Mouse (Mus musculus) limb, embryonic 14.5 days (tissue): ENCODE results near the gene Zzz3. TPM values are rescaled to one million over a fixed set of nuclear protein-coding genes. Genes with fewer than 3 reads are reported as not detected.
"Not testable (repeated sequence)": the region's sequence is repeated elsewhere in the genome, so short reads cannot be mapped to it uniquely, and the experiment has no call there.

Experiments used
- ATAC-seq: fragments of 200-750 bp; cut with Nextera tagmentation; 2 replicates; pipeline ENCODE4 v1.8.0; 2017; ENCODE audit warnings: low read depth, moderate number of reproducible peaks, moderate TSS enrichment; ENCODE audit not compliant: low FRiP score
- DNase-seq: peaks from one replicate; pipeline ENCODE4 v3.0.0-alpha.2; 2015; ENCODE audit warnings: low spot score
- H3K27ac ChIP-seq: fragments of 300-500 bp; sonication (generic); replicated peaks from 2 replicates; pipeline ENCODE4 v1.5.1; 2014; ENCODE audit warnings: low read depth, mild to moderate bottlenecking, low read length, moderate library complexity, mixed read lengths
- H3K27me3 ChIP-seq: fragments of 300-500 bp; sonication (generic); 2 replicates; pipeline ENCODE4 v1.6.1; 2014; ENCODE audit warnings: low read length, mixed read lengths; ENCODE audit not compliant: control insufficient read depth, insufficient read depth
- H3K36me3 ChIP-seq: fragments of 300-500 bp; sonication (generic); 2 replicates; pipeline ENCODE4 v1.6.1; 2014; ENCODE audit warnings: mild to moderate bottlenecking, low read length, moderate library complexity, mixed read lengths; ENCODE audit not compliant: control insufficient read depth, insufficient read depth
- H3K4me1 ChIP-seq: fragments of 300-500 bp; sonication (generic); 2 replicates; pipeline ENCODE4 v1.6.1; 2014; ENCODE audit warnings: antibody characterized with exemption, low read length, mixed read lengths; ENCODE audit not compliant: control insufficient read depth, insufficient read depth
- H3K4me2 ChIP-seq: fragments of 300-500 bp; sonication (generic); replicated peaks from 2 replicates; pipeline ENCODE4 v1.6.1; 2014; ENCODE audit warnings: low read depth, mild to moderate bottlenecking, low read length, moderate library complexity; ENCODE audit not compliant: severe bottlenecking
- H3K4me3 ChIP-seq: fragments of 300-500 bp; sonication (generic); replicated peaks from 2 replicates; pipeline ENCODE4 v1.5.1; 2014; ENCODE audit warnings: low read length
- H3K9ac ChIP-seq: fragments of 300-500 bp; sonication (generic); 2 replicates; pipeline ENCODE4 v1.6.1; 2014; ENCODE audit warnings: mild to moderate bottlenecking, low read depth, low read length, moderate library complexity; ENCODE audit not compliant: severe bottlenecking
- H3K9me3 ChIP-seq: fragments of 300-500 bp; sonication (generic); 2 replicates; pipeline ENCODE4 v1.6.1; 2016; ENCODE audit warnings: low read length; ENCODE audit not compliant: control insufficient read depth
- POLR2A ChIP-seq: fragments of 200-500 bp; IDR thresholded peaks from 2 replicates; pipeline ENCODE4 v1.8.0; 2012; ENCODE audit warnings: inconsistent platforms, mild to moderate bottlenecking, moderate library complexity, borderline replicate concordance; ENCODE audit not compliant: insufficient read depth, insufficient read length; ENCODE audit errors: extremely low read depth
- WGBS: fragments of 180-500 bp; shearing (Covaris S2); extraction: QIAGEN DNeasy Blood & Tissue Kit; methylation state at CpG from one replicate; pipeline ENCODE4 v1.1.7; 2014; 5-methylcytosine and 5-hydroxymethylcytosine counted together
- polyA plus RNA-seq, 2 experiments: library from polyadenylated mRNA; depleted of rRNA in 1 of 2; stranded (reverse) in 1 of 2; unstranded in 1 of 2; fragments of >200 nt; fragmentation: Nextera tagmentation in 1 of 2; extraction: Ambion mirVana in 1 of 2; gene quantifications; 2 replicates each; pipeline versions ENCODE4 v1.2.1 to v1.2.3; 2012 to 2014

The Zzz3 gene
- polyA plus RNA-seq, 2 experiments, result 36.8 to 53.6 TPM

- no peaks in the 10 kb centered on the region for H3K27me3 ChIP-seq
- no peak overlapping the region for H3K4me2 ChIP-seq
- WGBS, result 93% methylated on average over 4 of the region's 4 CpGs
- H3K4me1 ChIP-seq, result no peaks in the 10 kb centered on the region
- DNase-seq (no peak), ATAC-seq (no peak)
- no peak overlapping the region for H3K4me3 ChIP-seq
- TF ChIP-seq POLR2A, result no peak
- H3K9ac ChIP-seq, result no peak overlapping the region
- H3K27ac ChIP-seq, result no peak overlapping the region
- H3K9me3 ChIP-seq, result no peaks in the 10 kb centered on the region
- H3K36me3 ChIP-seq, result peaks cover 10% of the 10 kb centered on the region
Measured at GRCm38 (mm10) chr3:152442795-152443194, 47.5 kb downstream of the Zzz3 start.

DNA sequence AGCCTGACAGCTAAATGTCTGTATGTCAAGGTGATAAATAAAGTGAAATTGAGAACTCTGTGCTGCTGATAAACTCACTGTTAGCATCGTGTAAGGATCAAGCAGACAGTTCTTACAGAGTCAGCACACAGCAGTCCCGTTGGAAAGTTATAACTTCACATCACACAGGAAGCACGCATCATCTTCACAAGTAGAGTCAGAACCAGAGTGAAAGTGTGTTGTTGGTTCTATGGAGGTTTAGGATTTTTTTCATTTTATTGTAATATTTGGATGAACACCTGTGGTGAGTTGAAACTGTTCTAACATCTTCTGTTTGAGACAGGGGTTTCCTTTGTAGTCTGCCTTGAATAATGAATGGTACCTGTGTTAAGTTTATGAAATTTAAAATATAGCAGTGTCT, 48.8 kb downstream of the Zzz3 start:
- no peak overlapping the region for H3K27ac ChIP-seq
- no peak overlapping the region for H3K9ac ChIP-seq
- DNase-seq, result no peak
- peaks cover 16% of the 10 kb centered on the region for H3K36me3 ChIP-seq
- WGBS, result 88% methylated on average over 3 of the region's 3 CpGs
- TF ChIP-seq POLR2A, result no peak
- no peak overlapping the region for H3K4me3 ChIP-seq
- no peaks in the 10 kb centered on the region for H3K27me3 ChIP-seq
- ATAC-seq, result no peak
- no peak overlapping the region for H3K4me2 ChIP-seq
- H3K4me1 ChIP-seq, result no peaks in the 10 kb centered on the region
- H3K9me3 ChIP-seq, result no peaks in the 10 kb centered on the region

DNA sequence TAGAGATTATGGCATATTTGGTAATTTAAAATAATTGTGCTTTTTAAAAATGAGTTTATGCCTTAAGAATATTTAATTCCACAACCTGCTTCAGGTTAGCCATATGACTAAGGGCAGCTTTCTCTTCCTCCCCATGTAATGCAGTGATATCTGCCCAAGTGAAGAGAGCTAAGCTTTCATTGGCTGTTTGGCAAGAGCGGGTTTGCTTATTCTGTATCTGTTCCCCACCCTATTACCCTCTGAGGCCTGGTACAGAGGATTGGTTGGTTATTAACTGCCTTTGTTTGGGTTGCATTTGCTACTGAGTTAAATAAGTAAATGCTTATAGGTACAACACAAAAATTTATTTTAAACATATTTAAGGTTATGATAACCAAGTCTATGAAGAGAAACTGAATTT, 51.7 kb downstream of the Zzz3 start:
- Histone ChIP-seq H3K27me3 (no peaks in the 10 kb centered on the region), H3K9me3 (no peaks in the 10 kb centered on the region), H3K4me3 (no peak overlapping the region), H3K9ac (no peak overlapping the region), H3K36me3 (peaks cover 39% of the 10 kb centered on the region), H3K4me2 (no peak overlapping the region), H3K27ac (no peak overlapping the region), H3K4me1 (no peaks in the 10 kb centered on the region)
- DNase-seq, result no peak
- 86% methylated on average over 1 of the region's 1 CpGs for WGBS
- TF ChIP-seq POLR2A, result no peak
- no peak for ATAC-seq

GRCm38 (mm10) chr3:152453163-152453562, 57.9 kb downstream of the Zzz3 start:
- no peak for DNase-seq
- no peaks in the 10 kb centered on the region for H3K4me1 ChIP-seq
- peaks cover 88% of the 10 kb centered on the region for H3K36me3 ChIP-seq
- no peaks in the 10 kb centered on the region for H3K27me3 ChIP-seq
- H3K4me2 ChIP-seq, result no peak overlapping the region
- no peaks in the 10 kb centered on the region for H3K9me3 ChIP-seq
- no peak for ATAC-seq
- no peak overlapping the region for H3K27ac ChIP-seq
- no peak overlapping the region for H3K4me3 ChIP-seq
- no peak for TF ChIP-seq POLR2A
- 83% methylated on average over 3 of the region's 4 CpGs for WGBS
- H3K9ac ChIP-seq, result no peak overlapping the region

DNA sequence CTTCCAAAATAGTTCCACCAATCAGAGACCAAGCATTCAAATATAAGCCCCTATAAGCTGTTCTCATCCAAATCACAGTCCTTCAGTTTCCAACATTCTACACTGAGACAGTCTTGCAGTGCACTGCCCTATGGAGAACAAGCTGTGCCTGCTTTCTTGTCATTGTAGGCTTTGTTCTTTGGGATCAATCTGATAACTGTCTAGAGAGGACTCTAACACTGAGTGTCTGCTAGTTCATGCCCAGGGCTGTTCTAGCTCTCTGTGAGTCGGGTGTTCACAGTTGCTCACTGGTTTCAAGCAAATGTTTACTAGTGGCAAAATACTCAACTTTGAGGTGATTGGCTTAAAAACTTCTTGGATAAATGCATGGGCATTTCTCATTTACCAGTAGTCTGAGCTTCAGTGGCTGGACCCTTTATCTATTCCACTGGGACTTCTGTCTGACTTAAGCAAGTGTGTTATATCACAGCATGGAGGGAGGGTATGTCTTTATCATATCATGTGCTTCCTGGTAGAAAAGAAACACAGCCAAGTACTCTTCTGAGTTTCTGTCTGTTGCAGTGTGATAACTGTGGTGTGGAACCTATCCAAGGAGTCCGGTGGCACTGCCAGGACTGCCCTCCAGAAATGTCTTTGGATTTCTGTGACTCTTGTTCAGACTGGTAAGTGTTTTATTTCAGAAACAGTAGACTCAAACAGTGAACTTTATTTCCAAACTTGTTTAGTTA, 62.2 kb downstream of the Zzz3 start:
- 0 out of 2 replicates have a peak, but pooled peaks cover 3% of the 10 kb centered on the region for H3K4me1 ChIP-seq
- TF ChIP-seq POLR2A, result no peak
- H3K9me3 ChIP-seq, result no peaks in the 10 kb centered on the region
- DNase-seq (no peak), ATAC-seq (no peak)
- H3K4me3 ChIP-seq, result no peak overlapping the region
- H3K27ac ChIP-seq, result no peak overlapping the region
- no peak overlapping the region for H3K9ac ChIP-seq
- no peaks in the 10 kb centered on the region for H3K27me3 ChIP-seq
- WGBS, result 93% methylated on average over 2 of the region's 2 CpGs
- H3K4me2 ChIP-seq, result no peak overlapping the region
- H3K36me3 ChIP-seq, result peaks cover 60% of the 10 kb centered on the region

GRCm38 (mm10) chr3:152458875-152459274, 63.6 kb downstream of the Zzz3 start:
- H3K4me2 ChIP-seq, H3K27me3 ChIP-seq, H3K9ac ChIP-seq, H3K27ac ChIP-seq, DNase-seq, ATAC-seq, H3K4me3 ChIP-seq, H3K9me3 ChIP-seq, H3K4me1 ChIP-seq: not testable (repeated sequence)
- 84% methylated on average over 4 of the region's 4 CpGs for WGBS
- peaks cover 57% of the 10 kb centered on the region for H3K36me3 ChIP-seq
